Mouse (Mus musculus): ENCODE data around the gene Slc35c2. TPM values are rescaled to one million over a fixed set of nuclear protein-coding genes. Genes with fewer than 3 reads are reported as not detected.
A peak's percentile ranks its signal among the peaks of the same experiment; 100 is the strongest.

Slc35c2 gene
- polyA plus RNA-seq, 1 experiment from 2014 or later, result 83.6 TPM

- H3K4me3 ChIP-seq (replicated peaks), result no peak overlapping the region
- no peaks in the 10 kb centered on the region for H3K9me3 ChIP-seq
- H3K27ac ChIP-seq, result no peak overlapping the region
- peaks cover 83% of the 10 kb centered on the region for H3K27me3 ChIP-seq (replicated peaks)
- WGBS, result 3% methylated on average over 13 of the region's 13 CpGs
- H3K9ac ChIP-seq, result no peak overlapping the region
- H3K36me3 ChIP-seq, result no peaks in the 10 kb centered on the region
- no peak for ATAC-seq
- H3K4me2 ChIP-seq (replicated peaks), result no peak overlapping the region
- no peaks in the 10 kb centered on the region for H3K4me1 ChIP-seq (replicated peaks)
Observed at GRCm38 (mm10) chr2:165242575-165242974, 45.1 kb downstream of the Slc35c2 start.

GRCm38 (mm10) chr2:165241786-165242185 is 45.9 kb downstream of the Slc35c2 start:
- Histone ChIP-seq H3K9me3 (no peaks in the 10 kb centered on the region), H3K27me3 (replicated peaks) (peaks cover 87% of the 10 kb centered on the region), H3K9ac (no peak overlapping the region), H3K27ac (no peak overlapping the region), H3K36me3 (no peaks in the 10 kb centered on the region), H3K4me3 (replicated peaks) (no peak overlapping the region), H3K4me1 (replicated peaks) (no peaks in the 10 kb centered on the region), H3K4me2 (replicated peaks) (no peak overlapping the region)
- ATAC-seq, result no peak
- 46% methylated on average over 7 of the region's 7 CpGs for WGBS

DNA sequence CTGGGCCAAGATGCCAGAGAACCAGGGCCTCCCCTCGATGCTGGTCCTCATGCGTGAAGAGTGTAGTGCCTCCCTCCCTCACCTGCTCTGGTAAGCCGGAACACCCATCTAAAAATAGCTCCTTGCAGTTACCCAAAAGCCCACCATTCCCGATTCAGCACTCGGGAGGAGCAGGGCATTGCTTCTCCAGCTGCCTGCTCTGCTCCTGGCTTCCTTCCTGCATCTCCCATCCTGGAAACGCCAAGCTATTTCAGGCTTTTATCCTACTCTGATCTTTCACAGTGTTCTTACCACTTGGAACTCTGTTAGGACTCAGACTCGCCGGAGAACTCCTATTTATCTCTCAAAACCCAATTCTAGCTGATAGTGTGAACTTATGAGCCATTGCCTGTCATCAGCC is 47.3 kb downstream of the Slc35c2 start:
- Histone ChIP-seq H3K4me3 (replicated peaks) (no peak overlapping the region), H3K27ac (no peak overlapping the region), H3K27me3 (replicated peaks) (peaks cover 90% of the 10 kb centered on the region), H3K36me3 (no peaks in the 10 kb centered on the region), H3K4me1 (replicated peaks) (no peaks in the 10 kb centered on the region), H3K4me2 (replicated peaks) (no peak overlapping the region), H3K9me3 (no peaks in the 10 kb centered on the region), H3K9ac (no peak overlapping the region)
- 31% methylated on average over 8 of the region's 8 CpGs for WGBS
- no peak for ATAC-seq

DNA sequence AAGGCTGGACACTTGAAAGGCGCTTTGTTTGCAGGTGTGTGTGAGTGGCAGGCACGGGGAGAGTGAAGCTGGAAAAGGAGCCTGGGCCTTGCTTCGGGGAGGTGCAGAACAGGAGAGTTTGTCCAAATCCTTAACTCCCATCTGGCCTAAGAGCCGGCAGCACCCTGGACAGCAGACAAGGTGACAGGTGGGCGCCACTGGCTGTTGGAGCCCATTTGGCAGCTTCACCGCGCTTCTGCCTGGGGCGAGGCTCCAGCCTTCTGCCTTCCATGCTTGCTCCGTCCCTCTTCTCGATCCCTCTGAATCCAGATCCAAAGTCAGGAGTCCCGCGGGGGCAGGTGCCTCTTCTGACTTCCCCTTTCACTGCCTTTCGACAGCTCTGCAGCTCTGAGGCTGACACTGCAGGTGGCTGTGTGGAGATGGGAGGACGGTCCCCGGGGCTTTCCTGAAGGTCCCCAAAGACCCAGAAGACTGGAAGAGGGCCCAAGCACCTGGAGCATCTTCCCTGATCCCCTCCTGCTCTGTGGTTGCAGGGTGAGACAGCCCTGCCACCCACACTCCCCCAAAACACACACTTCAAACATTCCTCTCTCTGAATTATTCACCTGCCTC is 48.0 kb downstream of the Slc35c2 start:
- peaks cover 94% of the 10 kb centered on the region for H3K27me3 ChIP-seq (replicated peaks)
- ATAC-seq, result no peak
- H3K4me2 ChIP-seq (replicated peaks), result no peak overlapping the region
- no peak overlapping the region for H3K4me3 ChIP-seq (replicated peaks)
- peaks cover 5% of the 10 kb centered on the region; the same call in 1 of the 2 replicates for H3K4me1 ChIP-seq (replicated peaks)
- WGBS, result 7% methylated on average over 15 of the region's 15 CpGs
- H3K27ac ChIP-seq, result no peak overlapping the region
- H3K36me3 ChIP-seq, result no peaks in the 10 kb centered on the region
- H3K9ac ChIP-seq, result no peak overlapping the region
- no peaks in the 10 kb centered on the region for H3K9me3 ChIP-seq

GRCm38 (mm10) chr2:165238416-165239145 is 49.1 kb downstream of the Slc35c2 start:
- no peak overlapping the region for H3K9ac ChIP-seq
- no peak overlapping the region for H3K4me3 ChIP-seq (replicated peaks)
- H3K27me3 ChIP-seq (replicated peaks), result peaks cover 95% of the 10 kb centered on the region
- no peaks in the 10 kb centered on the region for H3K36me3 ChIP-seq
- no peak for ATAC-seq
- WGBS, result 10% methylated on average over 12 of the region's 12 CpGs
- H3K4me2 ChIP-seq (replicated peaks), result no peak overlapping the region
- H3K27ac ChIP-seq, result no peak overlapping the region
- H3K4me1 ChIP-seq (replicated peaks), result peaks cover 14% of the 10 kb centered on the region
- H3K9me3 ChIP-seq, result no peaks in the 10 kb centered on the region

- peak within 1 kb of the TSS; percentile 47 for H3K9ac ChIP-seq
- 0% methylated on average over 36 of the region's 60 CpGs for WGBS
- peak within 1 kb of the TSS; percentile 54 for H3K4me3 ChIP-seq (replicated peaks)
- peaks cover 18% of the 10 kb centered on the region for H3K4me1 ChIP-seq (replicated peaks)
- peaks cover 92% of the 10 kb centered on the region for H3K27me3 ChIP-seq (replicated peaks)
- ATAC-seq, result peak; percentile 73
- H3K27ac ChIP-seq, result no peak within 1 kb of the TSS
- peak within 1 kb of the TSS; percentile 97 for H3K4me2 ChIP-seq (replicated peaks)
- H3K36me3 ChIP-seq, result no peaks in the 10 kb centered on the region
- no peaks in the 10 kb centered on the region for H3K9me3 ChIP-seq
Observed at GRCm38 (mm10) chr2:165234613-165235291, 52.9 kb downstream of the Slc35c2 start, which contains the start of gene Cdh22. TSS of gene Cdh22 (minus strand) at chr2:165234853.

GRCm38 (mm10) chr2:165234291-165234612 is 53.4 kb downstream of the Slc35c2 start:
- ATAC-seq, result peak; percentile 67; the same call in 1 of the 2 replicates
- Histone ChIP-seq H3K4me1 (replicated peaks) (peaks cover 18% of the 10 kb centered on the region), H3K9me3 (no peaks in the 10 kb centered on the region), H3K9ac (peak overlapping the region; percentile 47), H3K27me3 (replicated peaks) (peaks cover 92% of the 10 kb centered on the region), H3K4me2 (replicated peaks) (peak overlapping the region; percentile 97), H3K4me3 (replicated peaks) (peak overlapping the region; percentile 54), H3K27ac (no peak overlapping the region), H3K36me3 (no peaks in the 10 kb centered on the region)
- WGBS, result under 1% methylated on average over 38 of the region's 41 CpGs

DNA sequence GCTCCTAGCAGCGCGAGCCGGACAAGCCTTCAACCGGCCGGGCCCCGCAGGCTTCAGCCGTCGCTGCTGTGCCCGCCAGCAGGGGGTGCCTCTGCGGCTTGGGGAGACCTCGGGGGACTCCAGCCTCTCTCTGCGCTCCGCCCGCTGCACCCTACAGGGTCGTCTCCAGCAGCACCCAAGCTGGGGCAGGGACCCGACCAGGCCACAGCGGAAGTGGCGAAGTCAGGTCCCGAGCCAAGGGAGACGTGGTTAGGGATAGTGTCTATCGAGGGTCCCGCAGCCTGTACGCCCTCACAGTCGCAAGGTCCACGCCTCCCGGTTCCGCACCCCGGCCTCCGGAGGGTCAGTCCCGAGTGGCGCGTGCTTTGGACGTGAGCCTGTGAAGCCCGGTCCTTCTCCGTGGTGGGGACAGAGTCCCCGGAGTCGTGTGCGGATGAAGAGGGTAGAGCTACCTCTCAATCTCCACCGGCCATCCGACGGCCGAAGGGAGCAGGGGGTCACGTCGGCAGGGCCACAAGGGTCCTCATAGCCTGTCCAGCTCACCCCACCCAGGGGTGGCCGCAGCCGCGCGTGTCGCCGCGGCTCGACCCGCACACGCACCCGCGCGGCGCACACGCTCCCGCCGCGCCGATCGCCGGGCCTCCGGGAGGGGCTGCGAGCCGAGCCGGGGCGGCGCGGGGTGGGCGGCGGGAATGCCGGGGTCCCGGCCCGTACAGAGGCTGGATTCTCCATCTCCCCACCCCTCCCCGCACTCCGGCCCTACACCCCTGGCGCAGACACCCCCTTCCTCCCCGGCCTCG is 54.0 kb downstream of the Slc35c2 start:
- H3K27ac ChIP-seq, result no peak overlapping the region
- H3K9ac ChIP-seq, result peak overlapping the region; percentile 47
- ATAC-seq, result peak; percentile 19; the same call in 1 of the 2 replicates
- H3K9me3 ChIP-seq, result no peaks in the 10 kb centered on the region
- 2% methylated on average over 82 of the region's 82 CpGs for WGBS
- no peaks in the 10 kb centered on the region for H3K36me3 ChIP-seq
- peak overlapping the region; percentile 54 for H3K4me3 ChIP-seq (replicated peaks)
- peak overlapping the region; percentile 97 for H3K4me2 ChIP-seq (replicated peaks)
- peaks cover 92% of the 10 kb centered on the region for H3K27me3 ChIP-seq (replicated peaks)
- H3K4me1 ChIP-seq (replicated peaks), result peaks cover 18% of the 10 kb centered on the region

- peaks cover 67% of the 10 kb centered on the region for H3K27me3 ChIP-seq (replicated peaks)
- no peak for ATAC-seq
Observed at GRCm38 (mm10) chr2:165229050-165229449, 58.6 kb downstream of the Slc35c2 start.

More at GRCm38 (mm10) chr2:165229050-165229449, 58.6 kb downstream of the Slc35c2 start:
- 88% methylated on average over 11 of the region's 11 CpGs for WGBS
- H3K36me3 ChIP-seq, result no peaks in the 10 kb centered on the region
- H3K9me3 ChIP-seq, result no peaks in the 10 kb centered on the region
- H3K27ac ChIP-seq, result no peak overlapping the region
- H3K4me2 ChIP-seq (replicated peaks), result no peak overlapping the region
- peaks cover 9% of the 10 kb centered on the region for H3K4me1 ChIP-seq (replicated peaks)
- no peak overlapping the region for H3K4me3 ChIP-seq (replicated peaks)
- no peak overlapping the region for H3K9ac ChIP-seq

Other genes with a start within 250 kb of the Slc35c2 start
- 8.5 and 9.3 TPM in 2 replicates for gene Cd40, start 232.2 kb downstream of the Slc35c2 start, polyA plus RNA-seq (2015; fragmentation: Nextera tagmentation; extraction: Ambion mirVana)
- not detected in 2 replicates for gene 1700025C18Rik, start 197.1 kb downstream of the Slc35c2 start, polyA plus RNA-seq (2015; fragmentation: Nextera tagmentation; extraction: Ambion mirVana)
- gene Cdh22, start 53.0 kb downstream of the Slc35c2 start, polyA plus RNA-seq (2015; fragmentation: Nextera tagmentation; extraction: Ambion mirVana), result 0.62 and 0.68 TPM in 2 replicates
- gene Elmo2, start 38.6 kb upstream of the Slc35c2 start, polyA plus RNA-seq (2015; fragmentation: Nextera tagmentation; extraction: Ambion mirVana), result 58.1 and 63.0 TPM in 2 replicates
- gene Zfp663, start 80.9 kb upstream of the Slc35c2 start, polyA plus RNA-seq (2015; fragmentation: Nextera tagmentation; extraction: Ambion mirVana), result 0.75 and 1.1 TPM in 2 replicates
- gene Zfp334, start 100.4 kb upstream of the Slc35c2 start, polyA plus RNA-seq (2015; fragmentation: Nextera tagmentation; extraction: Ambion mirVana), result 4.9 and 5.0 TPM in 2 replicates
- 0.61 and 0.64 TPM in 2 replicates for gene Ocstamp, start 112.5 kb upstream of the Slc35c2 start, polyA plus RNA-seq (2015; fragmentation: Nextera tagmentation; extraction: Ambion mirVana)
- gene Slc13a3, start 185.4 kb upstream of the Slc35c2 start, polyA plus RNA-seq (2015; fragmentation: Nextera tagmentation; extraction: Ambion mirVana), result 0.36 and 0.51 TPM in 2 replicates
- 29.1 and 30.6 TPM in 2 replicates for gene Trp53rka, start 205.5 kb upstream of the Slc35c2 start, polyA plus RNA-seq (2015; fragmentation: Nextera tagmentation; extraction: Ambion mirVana)
- 4.0 and 4.7 TPM in 2 replicates for gene Slc2a10, start 215.9 kb upstream of the Slc35c2 start, polyA plus RNA-seq (2015; fragmentation: Nextera tagmentation; extraction: Ambion mirVana)